Mouse (Mus musculus) testis, postnatal 10 days (tissue): ENCODE results near the gene Lamb3.
A peak's percentile ranks its signal among the peaks of the same experiment; 100 is the strongest.

Experiments
- DNase-seq: peaks from one replicate; pipeline ENCODE4 v3.0.0; 2021; ENCODE audit warnings: low spot score

Lamb3 gene

GRCm38 (mm10) chr1:193315705-193316357 lies 108.3 kb downstream of the Lamb3 start:
- peak; percentile 75 for DNase-seq

GRCm38 (mm10) chr1:193316358-193316750 lies 108.9 kb downstream of the Lamb3 start:
- DNase-seq, result no peak

DNA sequence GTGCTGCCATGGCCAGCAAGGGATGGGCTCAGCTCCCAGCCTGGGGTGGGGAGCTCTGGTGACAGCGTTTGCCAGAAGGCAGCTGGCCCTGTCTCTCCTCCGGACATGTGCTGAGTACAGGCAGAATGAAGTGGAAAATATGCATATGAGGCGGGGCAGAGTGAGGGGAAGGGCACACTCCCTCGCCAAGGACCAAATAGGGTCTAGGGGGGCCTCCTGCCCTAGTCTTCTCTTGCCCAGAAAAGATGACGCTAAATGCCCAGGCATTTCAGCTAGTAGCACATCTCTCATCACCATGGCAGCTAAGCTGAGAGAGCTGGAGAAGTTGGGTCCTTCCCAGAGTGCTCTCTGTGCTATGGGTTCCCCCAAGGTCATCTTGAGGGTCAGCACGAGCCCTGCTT lies 109.7 kb downstream of the Lamb3 start:
- DNase-seq, result no peak

- DNase-seq, result no peak
Measured at GRCm38 (mm10) chr1:193319721-193320120, 112.2 kb downstream of the Lamb3 start.

DNA sequence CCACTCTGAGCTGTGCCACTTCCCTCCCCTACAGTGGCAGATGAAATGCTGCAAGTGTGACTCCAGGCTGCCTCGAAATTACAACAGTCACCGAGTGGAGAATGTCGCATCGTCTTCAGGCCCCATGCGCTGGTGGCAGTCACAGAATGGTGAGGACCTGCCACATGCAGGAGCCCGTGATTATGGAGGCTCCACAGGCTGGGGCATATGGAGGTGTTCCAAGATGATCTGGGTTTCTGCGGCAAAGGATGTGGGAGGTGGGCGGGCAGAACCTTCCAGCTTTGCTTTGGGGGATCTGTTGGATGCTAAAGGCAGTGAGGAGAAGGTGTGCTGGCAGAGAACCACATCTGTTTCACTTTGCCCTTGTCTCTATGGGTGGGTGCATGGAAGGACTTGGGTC lies 112.9 kb downstream of the Lamb3 start:
- no peak for DNase-seq

- no peak for DNase-seq
Measured at GRCm38 (mm10) chr1:193323686-193324085, 116.2 kb downstream of the Lamb3 start.

DNA sequence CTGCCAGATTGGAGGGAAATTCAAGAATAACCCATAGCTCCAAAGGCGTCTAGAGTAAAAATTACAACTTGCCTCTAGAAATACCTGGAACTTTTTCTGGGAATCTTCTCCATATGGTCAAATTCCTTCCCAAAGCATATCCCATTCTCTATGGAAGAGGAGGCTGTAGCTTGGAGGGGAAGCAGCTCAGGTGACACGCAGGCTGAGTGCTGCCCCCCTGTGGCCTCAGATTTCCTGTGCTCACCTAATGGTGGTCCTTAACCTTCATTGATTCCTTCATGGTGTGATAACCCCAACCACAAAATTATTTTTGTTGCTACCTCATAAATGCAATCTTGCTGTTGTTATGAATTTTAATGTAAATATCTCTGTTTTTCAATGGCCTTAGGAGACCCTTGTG lies 116.7 kb downstream of the Lamb3 start:
- DNase-seq, result peak; percentile 77

DNA sequence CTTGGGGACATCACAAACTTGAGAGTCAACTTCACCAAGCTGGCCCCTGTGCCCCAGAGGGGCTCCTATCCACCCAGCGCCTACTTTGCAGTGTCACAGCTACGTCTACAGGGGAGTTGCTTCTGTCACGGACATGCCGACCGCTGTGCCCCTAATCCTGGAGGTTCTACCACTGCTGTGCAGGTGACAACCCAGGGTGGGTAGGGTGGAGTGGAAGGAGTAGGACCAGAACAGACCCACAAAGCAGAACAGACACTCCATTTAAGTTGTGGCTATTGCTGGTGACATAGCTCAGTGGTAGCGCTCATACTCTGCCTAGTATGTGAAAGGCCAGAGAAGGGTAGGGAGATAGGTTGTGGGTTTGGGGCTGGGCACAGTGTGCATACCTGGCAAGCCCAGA lies 118.4 kb downstream of the Lamb3 start:
- DNase-seq, result no peak

- no peak for DNase-seq
Measured at GRCm38 (mm10) chr1:193326456-193327145, 119.1 kb downstream of the Lamb3 start.

GRCm38 (mm10) chr1:193327216-193327615 lies 119.7 kb downstream of the Lamb3 start:
- DNase-seq, result no peak

DNA sequence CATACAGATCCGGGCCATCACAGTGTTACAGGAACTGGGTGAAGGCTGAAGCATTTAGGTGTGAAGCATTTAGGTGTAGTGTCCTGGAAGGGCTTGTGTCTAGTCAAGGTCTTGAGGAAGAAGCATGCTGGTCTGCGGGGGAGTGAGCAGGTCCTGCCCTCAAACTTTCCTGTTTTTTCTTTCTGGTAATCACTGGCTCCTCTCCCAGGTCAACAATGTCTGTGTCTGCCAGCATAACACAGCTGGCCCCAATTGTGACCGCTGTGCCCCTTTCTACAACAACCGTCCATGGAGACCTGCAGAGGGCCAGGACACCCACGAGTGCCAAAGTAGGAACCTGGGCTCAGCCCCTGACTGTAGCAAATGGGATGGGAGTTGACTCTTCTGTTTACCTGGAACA lies 120.2 kb downstream of the Lamb3 start:
- DNase-seq, result no peak

DNA sequence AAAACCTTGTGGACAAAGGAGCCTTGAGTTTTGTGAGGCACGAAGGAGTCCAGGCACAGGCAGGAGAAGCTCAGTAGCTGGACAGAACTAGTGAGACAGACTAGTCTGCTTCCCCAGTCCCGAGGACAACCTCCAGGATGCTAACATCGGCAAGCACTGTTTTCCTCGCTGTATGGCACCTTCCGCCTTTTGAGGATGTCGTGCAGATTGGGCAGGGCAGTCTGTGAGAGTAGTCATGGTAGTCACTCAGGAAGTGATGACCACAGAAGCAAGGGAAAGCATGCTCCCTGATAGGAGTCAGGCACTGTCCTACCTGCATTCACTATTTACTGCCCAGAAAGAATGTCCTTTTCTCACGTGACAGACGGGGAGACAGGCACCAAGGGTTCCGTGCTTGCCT lies 122.1 kb downstream of the Lamb3 start:
- DNase-seq, result no peak

- peak; percentile 86 for DNase-seq
Measured at GRCm38 (mm10) chr1:193330172-193330571, 122.7 kb downstream of the Lamb3 start.

DNA sequence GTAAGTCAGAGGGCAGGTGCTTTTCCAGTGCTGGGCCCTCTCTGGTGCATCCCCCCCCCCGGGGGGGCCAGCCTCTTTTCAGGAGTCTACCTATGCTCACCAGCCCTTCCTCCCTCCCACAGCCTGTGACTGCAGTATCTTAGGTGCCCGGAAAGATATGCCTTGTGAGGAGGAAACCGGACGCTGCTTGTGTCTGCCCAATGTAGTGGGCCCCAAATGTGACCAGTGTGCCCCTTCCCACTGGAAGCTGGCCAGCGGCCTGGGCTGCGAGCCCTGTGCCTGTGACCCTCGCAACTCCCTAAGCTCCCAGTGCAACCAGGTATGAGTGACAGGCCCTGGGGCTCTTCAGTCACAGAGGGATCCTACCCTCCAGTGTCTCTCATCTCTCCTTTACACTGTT lies 123.1 kb downstream of the Lamb3 start:
- DNase-seq, result no peak

DNA sequence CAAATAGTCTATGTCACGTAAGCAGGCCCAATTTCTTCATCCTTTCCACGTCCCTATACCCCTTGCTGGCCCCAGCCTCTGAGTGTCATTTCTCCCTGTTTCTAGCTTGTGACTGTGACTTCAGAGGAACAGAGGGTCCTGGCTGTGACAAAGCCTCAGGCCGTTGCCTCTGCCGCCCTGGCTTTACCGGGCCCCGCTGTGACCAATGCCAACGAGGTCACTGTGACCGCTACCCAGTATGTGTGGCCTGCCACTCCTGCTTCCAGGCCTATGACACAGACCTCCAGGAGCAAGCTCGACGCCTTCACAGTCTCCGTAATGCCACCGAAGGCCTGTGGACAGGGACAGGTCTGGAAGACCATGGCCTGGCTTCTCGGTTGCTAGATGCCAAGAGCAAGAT lies 124.5 kb downstream of the Lamb3 start:
- no peak for DNase-seq

- no peak for DNase-seq
Measured at GRCm38 (mm10) chr1:193332671-193333070, 125.2 kb downstream of the Lamb3 start.

DNA sequence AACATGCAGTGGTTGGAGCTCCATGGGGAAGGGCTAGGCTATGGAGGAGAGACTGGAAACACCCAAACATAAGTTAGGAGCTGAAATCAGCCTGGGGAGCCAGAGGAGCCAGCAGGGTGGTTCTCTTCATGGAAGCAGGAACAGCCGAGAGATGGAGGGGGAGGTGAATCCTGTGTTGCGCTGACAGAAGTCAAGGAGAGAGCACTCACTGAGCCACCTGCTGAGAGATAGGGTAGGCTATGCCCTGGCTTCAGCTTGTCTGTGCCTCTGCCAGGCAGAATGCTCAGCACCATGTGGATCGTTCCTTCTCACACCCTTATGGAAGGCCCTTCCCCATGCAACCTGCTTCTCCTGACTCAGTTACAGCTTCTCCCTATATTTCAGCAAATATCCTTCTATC lies 126.3 kb downstream of the Lamb3 start:
- no peak for DNase-seq

DNA sequence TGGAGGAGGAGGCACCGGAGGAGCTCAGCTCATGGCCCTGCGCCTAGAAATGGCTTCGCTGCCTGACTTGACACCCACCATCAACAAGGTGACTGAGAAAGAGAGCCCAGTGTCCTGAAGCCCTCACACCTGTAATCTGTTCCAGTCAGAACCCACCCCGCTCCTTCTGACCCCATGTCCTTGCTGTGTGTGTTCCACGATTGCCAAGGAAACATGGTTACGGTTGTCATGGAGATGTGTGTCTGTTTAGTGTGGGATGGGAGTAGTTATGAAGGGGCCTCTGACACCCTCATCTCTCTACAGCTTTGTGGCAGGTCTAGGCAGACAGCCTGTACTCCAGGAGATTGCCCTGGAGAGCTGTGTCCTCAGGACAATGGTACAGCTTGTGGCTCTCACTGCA lies 127.0 kb downstream of the Lamb3 start:
- no peak for DNase-seq

- no peak for DNase-seq
Measured at GRCm38 (mm10) chr1:193336122-193337017, 128.9 kb downstream of the Lamb3 start.

- DNase-seq, result no peak
Measured at GRCm38 (mm10) chr1:193337018-193337321, 129.5 kb downstream of the Lamb3 start.

DNA sequence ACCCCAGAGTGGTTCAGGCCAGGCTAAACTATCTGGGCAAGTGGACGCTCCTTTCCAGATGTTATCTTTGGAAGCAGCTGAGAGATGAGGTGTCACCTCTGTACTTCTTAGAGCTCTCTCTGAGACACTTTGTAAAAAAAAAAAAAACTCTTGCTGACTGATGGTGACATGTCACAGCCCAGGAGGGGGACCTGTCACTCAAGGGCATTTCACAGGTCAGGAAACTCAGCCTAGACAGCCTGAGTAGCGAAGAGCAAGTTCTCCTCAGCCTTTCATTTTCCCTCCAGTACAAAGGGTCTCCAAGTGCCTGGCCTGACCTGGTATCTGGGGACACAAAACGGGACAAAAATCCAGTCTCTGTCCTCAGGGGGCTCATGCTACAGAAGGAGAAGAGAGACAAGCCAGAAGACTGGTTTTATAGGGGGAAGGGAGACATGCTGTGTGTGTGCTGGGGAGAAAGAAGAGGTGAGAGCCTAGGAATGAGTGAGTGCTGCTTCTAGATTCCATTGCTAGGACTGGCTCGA lies 130.3 kb downstream of the Lamb3 start:
- no peak for DNase-seq

GRCm38 (mm10) chr1:193338363-193338995 lies 131.0 kb downstream of the Lamb3 start:
- no peak for DNase-seq
